Mouse (Mus musculus) megakaryocyte-erythroid progenitor cell, adult 5 weeks (primary cell): ENCODE results near the gene Fip1l1. TPM values are rescaled to one million over a fixed set of nuclear protein-coding genes. Genes with fewer than 3 reads are reported as not detected.

Experiments used
- polyA plus RNA-seq: library from polyadenylated mRNA; stranded (reverse); fragments of >175 nt; gene quantifications from 2 replicates; pipeline ENCODE4 v1.2.3, GENCODE M21; 2012

Gene Fip1l1
- polyA plus RNA-seq, result 75.9 and 110 TPM in 2 replicates

GRCm38 (mm10) chr5:74535240-74536021, at the start of gene Fip1l1:
TSS of gene Fip1l1 (plus strand) at chr5:74535449.

DNA sequence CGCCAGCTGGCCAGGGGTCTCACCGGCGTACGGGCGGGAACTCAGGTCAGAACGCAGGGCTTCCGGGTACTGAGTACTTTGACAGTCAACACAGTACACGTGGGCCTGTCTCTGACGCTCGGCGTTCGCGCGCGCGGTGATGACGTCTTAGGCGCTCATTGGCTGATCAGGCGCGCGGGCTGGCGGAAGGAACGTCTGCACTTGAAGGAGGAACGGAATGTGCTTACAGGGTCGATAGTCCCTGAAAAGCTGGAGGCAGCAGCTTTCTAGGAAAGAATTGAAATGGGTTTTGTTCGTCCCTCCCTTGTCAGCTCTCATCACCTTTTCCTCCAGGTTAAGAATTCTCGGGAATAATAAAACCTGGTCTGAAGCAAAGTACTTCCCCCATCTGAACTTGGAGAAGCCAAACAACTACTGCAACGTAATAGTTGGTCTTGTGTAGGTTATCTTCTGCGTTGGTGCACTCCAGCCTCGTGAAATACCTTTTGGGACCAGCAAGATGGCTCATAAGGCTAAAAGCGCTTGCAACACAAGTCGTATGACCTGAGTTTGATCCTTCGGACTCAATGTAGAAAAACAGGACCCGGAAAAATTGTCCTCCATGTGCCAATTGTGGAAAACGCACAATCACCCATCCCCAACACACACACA, 3.5 kb upstream of the Fip1l1 start, which contains the start of gene Scfd2:
Gene Scfd2, minus strand, starts transcription at position 130 of the 651 bp plus-strand sequence.

Other genes with a start within 250 kb of the Fip1l1 start
- gene Scfd2, start 3.7 kb upstream of the Fip1l1 start, polyA plus RNA-seq, result 7.7 and 10.6 TPM in 2 replicates
- 0.18 TPM in 1 of 2 replicates, not detected in the other for gene Lnx1, start 167.5 kb downstream of the Fip1l1 start, polyA plus RNA-seq